Mouse (Mus musculus) heart, postnatal 25 days (tissue): ENCODE results near the gene Pdzd2. TPM values are rescaled to one million over a fixed set of nuclear protein-coding genes. Genes with fewer than 3 reads are reported as not detected.

Source experiments
- DNase-seq: peaks from one replicate; pipeline ENCODE4 v3.0.0; 2022; ENCODE audit warnings: low spot score
- intact Hi-C: fragments of 180-260 bp; cut with DNase I; formaldehyde crosslinking; loops from one replicate; pipeline ENCODE4 v1.15.1; 2025
- total RNA-seq, 2 experiments: library from RNA; stranded (reverse); gene quantifications; 2 replicates each; pipeline ENCODE4 v1.2.3; 2021

The Pdzd2 gene
- total RNA-seq, 2 experiments from 2014 or later = 93.0 to 118 TPM

GRCm38 (mm10) chr15:12735208-12735607 is 4.5 kb downstream of the Pdzd2 start:
- intact Hi-C loops = loop anchor here (5.0 kb wide), 3 partner anchors 48 to 83 kb away; no protein-coding TSS in a partner anchor
- DNase-seq = no peak

DNA sequence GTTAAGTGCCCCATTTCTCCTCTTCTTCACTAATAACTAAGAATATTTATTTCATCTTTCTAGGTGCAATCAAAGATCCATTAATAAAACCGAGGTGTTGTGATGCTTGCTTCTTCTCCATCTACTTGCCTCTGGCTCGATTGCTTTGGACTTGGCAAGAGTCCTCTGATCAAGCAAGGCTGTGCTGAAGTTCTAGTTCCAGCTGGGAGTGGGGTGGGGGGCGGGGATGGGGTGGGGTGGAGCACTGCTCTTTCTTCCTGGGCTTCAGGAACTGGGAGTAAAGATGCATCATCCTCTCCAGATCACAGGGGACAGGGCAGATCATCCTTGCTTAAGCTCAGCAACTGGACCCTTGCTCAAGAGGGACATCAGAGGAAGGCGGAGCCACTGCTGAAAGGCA is 5.5 kb downstream of the Pdzd2 start:
- intact Hi-C loops = no loop called here
- DNase-seq = no peak

DNA sequence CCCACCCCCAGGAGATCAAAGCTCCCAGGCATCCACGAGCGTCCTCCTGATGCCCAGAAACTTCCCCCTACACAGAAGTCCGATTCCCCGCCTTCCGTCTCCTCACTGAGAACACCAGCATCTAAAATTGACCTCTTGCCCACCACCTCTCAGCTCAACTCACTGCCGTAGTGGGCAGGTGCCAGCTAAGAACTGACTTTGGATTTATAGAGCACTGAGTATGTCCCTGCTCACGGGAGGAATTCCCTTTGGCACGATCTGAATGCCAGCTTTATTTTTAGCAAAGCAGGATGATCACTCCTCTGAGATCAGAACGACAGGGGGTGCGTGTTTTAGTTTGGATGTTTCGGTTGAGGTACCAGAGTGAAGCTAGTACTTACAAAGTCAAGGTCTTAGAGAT is 7.1 kb downstream of the Pdzd2 start:
- intact Hi-C loops = no loop called here
- DNase-seq = no peak

DNA sequence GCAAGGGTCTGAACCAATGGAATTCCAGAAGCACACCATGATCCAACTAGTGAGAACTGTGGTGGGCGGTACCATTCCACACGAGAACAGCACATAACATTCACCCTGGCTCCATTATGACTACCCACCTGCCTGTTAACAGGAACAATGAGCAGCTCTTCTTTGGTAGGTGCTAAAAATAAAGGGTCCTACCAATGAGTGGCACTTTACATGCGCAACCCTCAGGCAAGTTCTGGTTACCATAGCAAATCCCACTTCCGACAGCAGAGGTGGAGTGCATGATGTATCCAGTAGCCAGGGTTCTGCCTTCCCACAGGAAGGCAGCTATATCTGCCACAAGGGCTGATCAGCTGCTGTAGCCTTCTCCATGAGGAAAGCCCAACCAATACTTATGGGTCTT is 11.3 kb downstream of the Pdzd2 start:
- intact Hi-C loops = no loop called here

DNA sequence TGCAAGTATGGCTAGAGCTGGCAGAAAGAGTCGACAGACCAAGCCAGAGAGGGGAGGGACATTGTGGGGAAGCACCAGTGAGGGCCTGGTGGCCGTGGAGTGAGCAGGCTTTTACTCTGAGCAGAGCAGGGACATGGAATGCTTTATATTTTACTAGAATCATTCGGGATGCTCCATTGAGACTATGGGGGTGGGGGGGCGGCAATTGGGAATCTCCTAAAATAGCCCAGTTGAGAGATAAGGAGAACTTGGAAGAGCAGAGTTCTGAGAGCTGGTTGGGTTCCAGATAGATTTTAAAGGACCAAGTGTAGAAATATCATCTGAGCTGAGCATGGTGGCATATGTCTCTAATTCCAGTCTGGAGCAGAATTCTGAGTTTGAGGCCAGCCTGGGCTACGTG is 14.5 kb downstream of the Pdzd2 start:
- DNase-seq = no peak
- intact Hi-C loops = no loop called here

More for the DNA sequence above, 11.3 kb downstream of the Pdzd2 start:
- no peak for DNase-seq

DNA sequence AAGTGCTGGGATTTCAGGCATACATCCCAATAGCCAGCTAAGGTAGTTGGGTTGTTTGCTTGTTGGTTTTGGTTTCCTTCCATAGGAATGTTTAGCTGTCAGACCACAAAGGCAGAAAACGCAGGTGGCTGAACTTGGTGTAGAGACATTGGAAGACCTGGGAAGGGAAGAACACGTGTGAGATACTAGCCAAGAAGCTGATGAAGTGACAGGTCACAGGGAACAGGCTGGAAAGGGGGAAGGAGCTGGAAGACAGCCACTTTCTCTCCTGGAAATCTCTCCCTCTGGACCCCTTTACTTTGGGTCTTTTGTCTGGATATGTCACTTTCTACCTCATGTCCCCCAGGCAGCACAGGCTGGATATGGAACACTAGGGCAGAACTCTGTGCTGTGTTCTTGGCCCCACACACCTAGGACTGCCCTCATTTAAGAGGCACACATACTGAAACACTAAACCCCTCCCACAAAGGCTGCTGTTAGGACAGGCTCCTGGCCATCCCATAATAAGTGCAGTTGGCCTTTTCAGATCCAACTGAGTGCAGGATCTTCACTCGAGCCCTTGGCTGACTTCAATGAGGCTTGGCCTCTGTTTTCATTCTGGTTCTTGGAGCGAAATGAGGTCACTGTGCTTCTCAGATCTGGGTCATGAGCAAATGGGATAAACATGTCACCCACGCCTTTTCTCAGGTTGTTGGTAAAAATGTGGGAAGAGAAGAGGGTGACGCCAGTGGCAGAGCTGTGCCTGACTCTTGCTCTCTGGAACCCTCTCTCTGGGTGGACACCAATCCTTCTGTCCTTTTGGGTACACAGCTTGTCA is 17.8 kb downstream of the Pdzd2 start:
- intact Hi-C loops = no loop called here
- no peak for DNase-seq

- DNase-seq = no peak
- intact Hi-C loops = no loop called here
Observed at GRCm38 (mm10) chr15:12718819-12719218, 20.9 kb downstream of the Pdzd2 start.

- no peak for DNase-seq
- intact Hi-C loops = no loop called here
Observed at GRCm38 (mm10) chr15:12717410-12717809, 22.3 kb downstream of the Pdzd2 start.

DNA sequence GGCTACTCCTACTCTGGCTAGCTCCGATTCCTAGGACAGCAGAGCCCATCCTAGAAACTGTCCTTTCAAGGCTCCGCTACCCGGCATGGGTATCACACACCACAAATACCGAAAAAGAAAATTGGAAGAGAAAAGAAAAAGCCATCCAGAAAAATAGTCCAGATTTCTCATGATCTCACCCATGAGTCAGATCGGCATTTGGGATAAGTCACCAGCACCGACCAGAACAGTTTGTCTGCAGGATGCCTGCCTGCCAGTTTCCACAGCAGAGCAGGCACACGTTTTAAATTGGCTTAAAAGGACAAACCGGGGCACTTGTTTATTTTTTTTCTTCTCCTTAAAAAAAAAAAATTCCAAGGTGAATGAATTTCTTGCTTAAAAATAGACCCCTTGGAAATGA is 22.8 kb downstream of the Pdzd2 start:
- no peak for DNase-seq
- intact Hi-C loops = no loop called here

- no peak for DNase-seq
- intact Hi-C loops = no loop called here
Observed at GRCm38 (mm10) chr15:12714322-12714721, 25.4 kb downstream of the Pdzd2 start.

GRCm38 (mm10) chr15:12713216-12713615 is 26.5 kb downstream of the Pdzd2 start:
- no peak for DNase-seq
- intact Hi-C loops = no loop called here

DNA sequence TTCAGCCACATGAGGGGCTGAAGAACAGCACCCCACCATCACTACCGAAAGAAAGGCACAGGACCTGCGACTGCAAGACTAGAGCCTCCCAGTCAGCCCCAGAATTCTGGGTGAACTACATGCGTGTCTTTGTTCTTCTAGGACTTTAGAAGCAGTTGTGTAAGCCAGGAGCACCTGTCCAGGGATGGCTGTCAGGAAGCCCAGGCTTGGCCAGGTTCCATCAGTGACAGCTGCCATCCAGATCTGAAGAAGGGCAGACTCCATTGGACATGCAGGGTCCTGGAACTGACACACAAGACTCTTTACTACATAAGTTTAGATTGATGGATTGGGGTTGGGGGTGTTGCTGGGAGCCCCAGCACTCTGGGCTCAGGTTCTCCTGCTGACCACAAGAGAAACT is 29.7 kb downstream of the Pdzd2 start:
- DNase-seq = no peak
- intact Hi-C loops = no loop called here

GRCm38 (mm10) chr15:12708297-12708696 is 31.4 kb downstream of the Pdzd2 start:
- intact Hi-C loops = no loop called here
- DNase-seq = no peak

GRCm38 (mm10) chr15:12706902-12707301 is 32.8 kb downstream of the Pdzd2 start:
- intact Hi-C loops = no loop called here
- DNase-seq = no peak

DNA sequence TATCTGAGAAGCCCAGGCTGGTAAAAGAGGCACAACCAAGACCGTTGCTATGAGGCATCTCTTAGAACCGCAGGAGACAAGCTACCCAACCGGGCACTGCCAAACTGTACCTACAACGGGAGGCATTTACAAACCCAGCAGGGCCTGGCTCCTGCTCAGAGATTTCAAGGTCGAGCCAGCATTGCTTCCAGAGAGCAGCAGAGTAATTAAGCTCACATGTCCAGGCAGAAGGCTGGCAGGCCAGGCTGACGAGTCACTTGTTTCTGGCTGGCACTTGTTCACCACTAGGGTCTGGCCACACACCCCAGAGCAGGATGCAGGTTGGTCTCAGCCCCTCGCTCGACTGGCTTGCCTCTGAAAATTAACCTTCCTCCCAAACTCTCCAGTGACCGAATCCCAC is 39.4 kb downstream of the Pdzd2 start:
- no peak for DNase-seq
- intact Hi-C loops = no loop called here

DNA sequence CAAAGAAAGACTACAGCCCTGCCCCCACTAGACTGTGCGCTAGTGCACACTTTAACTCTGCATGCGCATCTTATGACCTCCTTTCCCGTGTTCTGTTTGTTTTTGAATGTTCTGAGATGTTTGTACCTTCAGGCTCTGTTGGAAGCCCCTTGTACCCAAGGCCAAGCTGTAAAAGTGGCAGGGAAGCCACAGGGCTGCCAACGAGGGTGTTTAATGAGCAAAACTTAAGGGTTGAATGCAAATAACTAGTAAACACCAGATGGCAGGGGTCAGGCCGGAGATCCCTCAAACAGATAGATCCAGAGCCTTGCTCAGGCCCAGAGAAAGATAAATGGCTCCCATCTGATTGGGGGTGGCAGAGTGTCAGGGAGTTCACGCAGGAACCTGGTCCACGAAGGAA is 42.0 kb downstream of the Pdzd2 start:
- DNase-seq = no peak
- intact Hi-C loops = no loop called here

DNA sequence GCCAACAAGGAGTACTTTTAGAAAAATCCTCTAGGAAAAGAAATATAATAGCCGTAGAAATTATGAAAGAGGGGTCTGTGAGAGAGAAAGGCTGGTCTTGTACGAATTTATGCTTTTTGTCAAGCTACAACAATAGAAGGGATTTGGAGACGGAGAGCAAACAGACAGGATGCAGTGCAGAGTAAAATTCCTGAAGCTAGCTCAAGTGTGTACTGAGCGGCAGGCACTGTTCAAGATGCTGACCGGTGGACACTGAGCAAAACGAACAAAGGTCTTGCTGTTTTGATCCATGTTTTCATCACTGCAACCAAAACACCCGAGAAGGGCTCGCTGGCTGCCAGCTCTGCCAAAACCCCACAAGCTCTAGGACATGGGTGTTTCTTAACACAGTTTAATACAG is 42.8 kb downstream of the Pdzd2 start:
- DNase-seq = no peak
- intact Hi-C loops = no loop called here

- intact Hi-C loops = loop anchor here (5.0 kb wide), 1 partner anchor 47 kb away; the partner anchor contains the start of gene Pdzd2
- DNase-seq = no peak
Observed at GRCm38 (mm10) chr15:12689716-12690381, 49.9 kb downstream of the Pdzd2 start.

- intact Hi-C loops = no loop called here
- DNase-seq = no peak
Observed at GRCm38 (mm10) chr15:12682549-12682948, 57.2 kb downstream of the Pdzd2 start.

- no peak for DNase-seq
- intact Hi-C loops = no loop called here
Observed at GRCm38 (mm10) chr15:12681891-12682290, 57.8 kb downstream of the Pdzd2 start.

DNA sequence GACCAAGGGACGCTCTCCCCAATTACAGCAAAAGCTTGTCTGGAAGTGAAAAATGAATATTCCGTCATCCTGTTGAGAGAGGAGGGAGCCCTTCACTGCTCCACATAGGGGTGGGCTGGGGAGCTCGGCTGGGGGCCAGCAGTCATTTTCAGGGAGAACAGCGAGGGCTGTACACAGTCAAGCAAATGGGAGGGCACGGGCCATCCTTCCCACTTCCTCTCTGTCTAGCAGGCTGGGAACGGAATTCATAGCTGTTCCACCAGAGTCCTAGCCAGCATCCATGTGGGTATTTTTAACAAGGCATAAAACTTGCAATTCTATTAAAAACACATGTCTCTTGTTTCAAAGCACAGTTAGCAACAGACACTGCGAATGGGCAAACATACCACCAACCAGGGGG is 59.0 kb downstream of the Pdzd2 start:
- DNase-seq = no peak
- intact Hi-C loops = no loop called here
